Mouse (Mus musculus) embryonic facial prominence, embryonic 11.5 days (tissue): ENCODE results near the gene Gtf2ird1. TPM values are rescaled to one million over a fixed set of nuclear protein-coding genes. Genes with fewer than 3 reads are reported as not detected.
"Not testable (repeated sequence)": the region's sequence is repeated elsewhere in the genome, so short reads cannot be mapped to it uniquely, and the experiment has no call there.

Source experiments
- ATAC-seq: fragments of 200-750 bp; cut with Nextera tagmentation; replicated peaks from 2 replicates; pipeline ENCODE4 v1.8.0; 2017; ENCODE audit warnings: low read depth; ENCODE audit not compliant: insufficient number of reproducible peaks, low FRiP score, low TSS enrichment
- DNase-seq: peaks from one replicate; pipeline ENCODE4 v3.0.0-alpha.2; 2015; ENCODE audit warnings: low spot score
- H3K27ac ChIP-seq: fragments of 300-500 bp; sonication (generic); replicated peaks from 2 replicates; pipeline ENCODE4 v1.5.1; 2014; ENCODE audit warnings: mild to moderate bottlenecking, low read depth, low read length, control low read depth
- H3K27me3 ChIP-seq: fragments of 300-500 bp; sonication (generic); 2 replicates; pipeline ENCODE4 v1.6.1; 2014; ENCODE audit warnings: mild to moderate bottlenecking, low read length, moderate library complexity, mixed read lengths; ENCODE audit not compliant: control insufficient read depth, insufficient read depth
- H3K36me3 ChIP-seq: fragments of 300-500 bp; sonication (generic); replicated peaks from 2 replicates; pipeline ENCODE4 v1.6.1; 2014; ENCODE audit warnings: low read depth, mild to moderate bottlenecking, low read length, moderate library complexity, mixed read lengths; ENCODE audit not compliant: control insufficient read depth, insufficient read depth
- H3K4me1 ChIP-seq: fragments of 300-500 bp; sonication (generic); 2 replicates; pipeline ENCODE4 v1.6.1; 2014; ENCODE audit warnings: low read length, mixed read lengths; ENCODE audit not compliant: control insufficient read depth, insufficient read depth
- H3K4me2 ChIP-seq: fragments of 300-500 bp; sonication (generic); 2 replicates; pipeline ENCODE4 v1.6.1; 2014; ENCODE audit warnings: low read depth, mild to moderate bottlenecking, control low read depth, low read length, moderate library complexity
- H3K4me3 ChIP-seq: fragments of 300-500 bp; sonication (generic); 2 replicates; pipeline ENCODE4 v1.5.1; 2014; ENCODE audit warnings: low read depth, low read length, control low read depth
- H3K9ac ChIP-seq: fragments of 300-500 bp; sonication (generic); replicated peaks from 2 replicates; pipeline ENCODE4 v1.6.1; 2014; ENCODE audit warnings: mild to moderate bottlenecking, control low read depth, low read length
- H3K9me3 ChIP-seq: fragments of 300-500 bp; sonication (generic); replicated peaks from 2 replicates; pipeline ENCODE4 v1.6.1; 2016; ENCODE audit warnings: mild to moderate bottlenecking, low read length, inconsistent platforms, mixed read lengths; ENCODE audit not compliant: control insufficient read depth
- WGBS: fragments of 180-500 bp; shearing (Covaris S2); extraction: QIAGEN DNeasy Blood & Tissue Kit; methylation state at CpG from one replicate; pipeline ENCODE4 v1.1.7; 2014; 5-methylcytosine and 5-hydroxymethylcytosine counted together
- polyA plus RNA-seq: library from polyadenylated mRNA; unstranded; fragments of >200 nt; fragmentation: Nextera tagmentation; extraction: Ambion mirVana; gene quantifications from 2 replicates; pipeline ENCODE4 v1.2.1, GENCODE M21; 2014

Gene Gtf2ird1
- polyA plus RNA-seq, 1 experiment from 2014 or later = 99.8 TPM

DNA sequence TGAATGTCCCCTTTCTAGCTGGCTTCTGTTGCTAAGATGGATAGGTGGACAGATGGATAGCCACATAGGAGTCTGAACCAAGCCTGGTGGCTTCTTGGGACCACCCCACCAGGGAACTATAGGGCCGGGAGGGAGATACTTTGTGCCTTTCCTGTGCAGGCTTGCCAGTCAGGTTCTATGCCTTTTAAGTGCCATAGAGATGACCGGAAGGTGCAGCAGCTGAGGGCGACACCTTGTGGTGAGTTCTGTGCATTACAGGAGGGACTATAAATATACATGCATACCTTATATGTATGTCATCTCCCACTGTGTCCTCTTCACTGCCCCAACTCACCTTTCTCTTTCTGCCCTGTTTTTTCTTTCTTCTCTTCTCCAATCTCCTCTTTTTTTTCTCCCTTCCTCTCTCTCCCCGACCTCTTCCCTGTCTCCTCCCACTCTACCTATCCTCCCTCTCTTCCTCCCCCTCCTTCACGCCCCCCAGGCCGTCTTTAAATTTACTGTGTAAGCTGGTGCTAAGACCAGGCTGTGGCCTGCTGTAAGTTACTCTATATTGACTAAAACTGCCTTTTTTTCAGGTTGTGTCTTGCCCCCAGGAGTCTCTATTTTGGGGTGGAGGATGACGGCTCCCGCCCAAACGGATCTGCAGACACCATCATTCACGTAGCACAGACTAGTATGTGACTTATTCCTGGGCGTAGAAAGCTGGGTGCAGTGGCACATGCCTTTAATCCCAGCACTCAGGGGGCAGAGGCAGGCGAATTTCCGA, 29.6 kb upstream of the Gtf2ird1 start:
- H3K27me3 ChIP-seq = no peaks in the 10 kb centered on the region
- no peak for ATAC-seq
- H3K9ac ChIP-seq = no peak overlapping the region
- no peaks in the 10 kb centered on the region for H3K4me1 ChIP-seq
- H3K9me3 ChIP-seq = no peaks in the 10 kb centered on the region
- H3K27ac ChIP-seq = no peak overlapping the region
- no peak overlapping the region for H3K4me3 ChIP-seq
- 57% methylated on average over 13 of the region's 13 CpGs for WGBS
- no peak overlapping the region for H3K4me2 ChIP-seq
- DNase-seq = peak; percentile 93
- H3K36me3 ChIP-seq = no peaks in the 10 kb centered on the region; the same call in 1 of the 2 replicates

DNA sequence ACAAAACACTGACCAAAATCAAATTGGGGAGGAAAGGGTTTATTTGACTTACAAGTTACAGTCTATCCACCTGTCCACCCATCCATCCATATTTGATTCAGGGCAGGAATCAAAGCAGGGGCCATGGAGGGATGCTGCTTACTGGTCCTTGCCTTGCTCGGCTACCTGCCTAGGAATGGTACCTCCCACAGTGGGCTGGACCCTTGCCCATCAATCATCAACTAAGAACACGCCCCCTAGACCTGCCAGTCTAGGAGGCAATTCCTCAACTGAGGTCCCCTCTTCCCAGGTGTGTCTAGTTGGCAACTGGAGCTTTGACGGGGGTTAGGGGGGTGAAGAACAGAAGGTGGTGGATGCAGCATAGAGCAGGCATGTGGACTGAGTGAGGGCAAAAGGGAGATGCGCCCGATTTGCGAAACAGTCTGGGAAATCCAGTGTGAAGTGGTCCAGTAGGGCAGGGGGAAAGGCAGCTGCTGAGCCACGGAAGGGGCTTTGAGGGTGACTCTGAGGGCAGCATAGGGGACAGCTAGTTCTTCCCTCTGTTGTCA, 28.7 kb upstream of the Gtf2ird1 start:
- no peak for ATAC-seq
- Histone ChIP-seq H3K9me3 (no peaks in the 10 kb centered on the region), H3K4me3 (no peak overlapping the region), H3K4me1 (no peaks in the 10 kb centered on the region), H3K27ac (no peak overlapping the region), H3K27me3 (no peaks in the 10 kb centered on the region), H3K4me2 (no peak overlapping the region), H3K9ac (no peak overlapping the region), H3K36me3 (no peaks in the 10 kb centered on the region; the same call in 1 of the 2 replicates)
- no peak for DNase-seq
- 82% methylated on average over 7 of the region's 7 CpGs for WGBS

DNA sequence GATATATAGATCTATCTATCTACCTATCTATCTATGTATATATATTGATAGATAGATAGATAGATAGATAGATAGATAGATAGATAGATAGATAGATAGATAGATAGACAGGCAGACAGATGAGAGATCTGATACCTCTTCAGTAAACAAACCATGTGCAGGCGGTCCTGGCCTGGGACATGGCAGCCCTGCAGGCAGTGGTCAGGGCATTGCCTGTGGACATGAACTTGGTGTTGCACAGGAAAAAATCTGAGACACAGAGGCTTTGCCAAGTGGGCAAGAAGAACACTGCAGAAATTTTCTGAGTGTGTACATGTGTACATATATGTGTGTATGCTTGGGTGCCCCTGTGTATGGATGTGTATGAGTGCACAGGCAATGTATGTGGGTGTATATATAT, 26.8 kb upstream of the Gtf2ird1 start:
- Histone ChIP-seq H3K9ac (no peak overlapping the region), H3K4me1 (no peaks in the 10 kb centered on the region), H3K9me3 (no peaks in the 10 kb centered on the region), H3K36me3 (no peaks in the 10 kb centered on the region), H3K27me3 (no peaks in the 10 kb centered on the region), H3K4me2 (no peak overlapping the region), H3K4me3 (no peak overlapping the region), H3K27ac (no peak overlapping the region)
- DNase-seq (no peak), ATAC-seq (no peak)
- WGBS = 63% methylated on average over 1 of the region's 1 CpGs

DNA sequence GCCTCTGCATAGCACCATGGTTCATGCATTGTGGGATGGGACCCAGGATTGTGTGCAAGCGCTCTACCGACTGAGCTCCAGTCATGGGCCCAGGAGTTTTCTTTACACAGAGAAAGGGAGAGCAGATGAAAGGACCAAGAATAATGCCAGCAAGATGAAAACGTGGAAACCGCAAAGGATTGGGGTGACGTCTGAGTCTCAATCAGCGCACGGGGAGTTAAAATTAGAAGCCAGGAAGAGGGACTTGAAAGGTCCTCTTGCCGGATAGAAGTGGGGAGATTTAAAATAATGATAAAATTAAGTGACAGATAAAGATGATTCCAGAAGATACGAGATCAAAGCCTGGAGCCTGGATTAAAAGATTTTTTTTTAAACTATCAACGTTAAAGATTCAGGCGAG, 25.8 kb upstream of the Gtf2ird1 start:
- WGBS = 65% methylated on average over 11 of the region's 11 CpGs
- H3K36me3 ChIP-seq = no peaks in the 10 kb centered on the region

DNA sequence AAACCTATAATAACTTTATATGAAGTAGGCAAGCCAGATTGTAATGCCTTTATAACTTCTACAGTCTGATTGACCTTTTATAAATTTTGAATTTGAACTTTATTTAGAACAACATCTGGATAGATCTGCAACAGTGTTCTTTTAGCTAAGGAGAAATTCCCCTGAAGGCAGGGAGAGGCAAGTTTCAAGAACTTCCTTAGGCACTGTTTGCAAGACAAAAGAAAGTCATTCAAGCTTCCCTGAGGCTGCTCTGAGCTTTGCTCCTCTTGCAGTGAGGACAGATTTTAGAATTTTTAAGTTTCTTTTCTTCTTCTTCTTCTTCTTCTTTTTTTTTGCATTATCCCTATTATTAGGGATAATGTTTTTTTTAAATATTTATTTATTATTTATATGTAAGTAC, 22.4 kb upstream of the Gtf2ird1 start:
- not testable (repeated sequence) for H3K27ac ChIP-seq, H3K4me2 ChIP-seq, H3K9me3 ChIP-seq, H3K36me3 ChIP-seq, ATAC-seq, H3K27me3 ChIP-seq, DNase-seq, H3K4me1 ChIP-seq, H3K9ac ChIP-seq, H3K4me3 ChIP-seq

More for the DNA sequence above, 25.8 kb upstream of the Gtf2ird1 start:
- no peaks in the 10 kb centered on the region for H3K9me3 ChIP-seq
- no peaks in the 10 kb centered on the region for H3K27me3 ChIP-seq
- ATAC-seq (no peak), DNase-seq (no peak)
- no peaks in the 10 kb centered on the region for H3K4me1 ChIP-seq
- no peak overlapping the region for H3K4me2 ChIP-seq
- no peak overlapping the region for H3K4me3 ChIP-seq
- no peak overlapping the region for H3K9ac ChIP-seq
- H3K27ac ChIP-seq = no peak overlapping the region

DNA sequence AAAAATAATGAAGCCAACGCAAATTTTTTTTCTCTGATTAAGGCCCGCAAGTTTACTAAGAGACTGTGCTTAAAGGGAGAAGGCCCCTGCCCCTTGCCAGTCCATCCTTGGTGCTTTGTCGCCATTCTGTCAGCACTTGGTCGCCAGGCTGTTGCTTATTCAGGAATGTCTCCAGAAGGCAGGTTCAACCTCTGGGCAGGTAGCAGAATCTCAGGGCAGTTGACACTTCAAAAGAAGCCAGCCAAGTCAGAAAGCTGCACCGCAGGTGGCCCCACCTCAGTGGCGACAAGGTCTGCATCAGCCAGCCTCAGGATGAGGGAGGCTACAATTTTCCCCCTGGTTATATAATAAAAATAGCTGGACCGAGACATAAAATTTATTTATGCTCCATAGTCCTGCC, 19.2 kb upstream of the Gtf2ird1 start:
- H3K27ac ChIP-seq, DNase-seq, H3K4me1 ChIP-seq, H3K36me3 ChIP-seq, H3K4me2 ChIP-seq, H3K4me3 ChIP-seq, H3K27me3 ChIP-seq, H3K9me3 ChIP-seq, ATAC-seq, H3K9ac ChIP-seq: not testable (repeated sequence)
- 94% methylated on average over 7 of the region's 7 CpGs for WGBS

DNA sequence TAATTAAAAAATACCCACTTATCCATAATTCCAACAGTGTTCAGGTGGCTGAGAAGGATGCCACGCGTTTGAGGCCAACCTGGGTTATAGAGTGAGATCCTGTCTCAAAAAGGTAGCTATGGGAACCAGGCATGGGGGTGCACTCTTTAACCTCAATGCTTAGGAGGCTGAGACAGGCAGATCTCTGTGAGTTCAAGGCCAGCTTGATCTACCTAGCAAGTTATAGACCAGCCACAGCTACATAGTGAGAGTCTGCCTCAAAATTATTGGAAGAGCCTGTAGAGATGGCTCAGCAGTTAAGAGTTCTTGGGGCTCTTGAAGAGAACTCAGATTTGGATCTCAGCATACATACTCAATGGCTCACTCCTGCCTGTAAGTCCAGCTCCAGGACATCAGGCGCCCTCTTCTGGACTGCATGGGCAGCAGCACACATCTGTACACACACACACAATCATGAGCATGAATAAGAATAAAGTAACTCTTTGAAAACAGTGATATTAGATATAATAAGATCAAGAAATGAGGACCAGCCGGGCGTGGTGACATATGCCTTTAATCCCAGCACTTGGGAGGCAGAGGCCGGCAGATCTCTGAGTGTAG, 18.6 kb upstream of the Gtf2ird1 start:
- no peak overlapping the region for H3K4me2 ChIP-seq
- H3K36me3 ChIP-seq = no peaks in the 10 kb centered on the region
- whole genome bisulfite sequencing = 95% methylated on average over 6 of the region's 6 CpGs
- H3K9ac ChIP-seq = no peak overlapping the region
- no peaks in the 10 kb centered on the region for H3K4me1 ChIP-seq
- H3K9me3 ChIP-seq = no peaks in the 10 kb centered on the region
- H3K27me3 ChIP-seq = no peaks in the 10 kb centered on the region
- no peak overlapping the region for H3K4me3 ChIP-seq
- no peak for DNase-seq
- no peak overlapping the region for H3K27ac ChIP-seq
- no peak for ATAC-seq

DNA sequence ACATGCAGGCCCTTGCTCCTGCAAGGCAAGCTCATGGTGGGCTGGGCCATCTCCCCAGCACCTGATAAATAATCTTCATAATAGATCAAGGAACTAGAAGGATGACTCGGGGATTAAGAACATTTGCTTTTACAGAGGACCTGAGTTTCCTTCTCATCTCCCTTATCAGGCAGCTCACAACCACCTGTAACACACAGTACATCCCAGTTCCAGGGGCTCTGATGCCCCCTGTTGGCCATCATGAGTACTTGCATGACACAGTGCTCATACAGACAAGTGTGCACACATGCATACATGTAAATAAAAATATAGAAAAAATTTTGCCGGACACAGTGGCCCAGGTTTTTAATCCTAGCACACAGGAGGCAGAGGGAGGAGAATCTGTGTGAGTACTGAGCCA, 17.4 kb upstream of the Gtf2ird1 start:
- H3K4me3 ChIP-seq = no peak overlapping the region
- DNase-seq (no peak), ATAC-seq (no peak)
- no peak overlapping the region for H3K9ac ChIP-seq
- H3K4me2 ChIP-seq = no peak overlapping the region
- no peaks in the 10 kb centered on the region for H3K4me1 ChIP-seq
- 88% methylated on average over 2 of the region's 2 CpGs for WGBS
- H3K36me3 ChIP-seq = no peaks in the 10 kb centered on the region
- no peaks in the 10 kb centered on the region for H3K9me3 ChIP-seq
- no peak overlapping the region for H3K27ac ChIP-seq
- no peaks in the 10 kb centered on the region for H3K27me3 ChIP-seq
